Comparison of ENCODE assay signal across 34 mouse cellular contexts in the genomic region with DNA sequence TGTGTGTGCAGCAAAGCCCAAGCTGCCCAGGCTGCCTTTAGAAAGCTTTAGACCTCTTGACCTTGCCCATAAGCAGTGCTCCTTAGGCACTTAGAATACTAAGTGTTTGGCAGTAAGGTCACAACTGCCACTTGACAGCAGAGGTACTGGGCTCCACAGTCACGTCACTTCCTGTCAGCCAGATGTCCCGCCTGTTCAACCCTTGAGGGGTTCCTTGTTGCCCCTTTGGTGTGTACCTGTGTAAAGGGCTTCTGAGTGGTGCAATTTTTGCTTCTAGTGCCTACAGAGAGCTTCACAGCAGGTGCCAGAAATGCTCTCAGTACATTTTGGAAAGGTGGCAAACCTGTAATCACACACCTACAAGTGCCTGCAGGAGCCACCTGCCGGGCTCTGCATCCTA. TPM values are rescaled to one million over a fixed set of nuclear protein-coding genes. Genes with fewer than 3 reads are reported as not detected.
DNase-seq lines count a peak whose midpoint lies in the region.
"Had no signal": no experiment of that assay in that cellular context is flagged by ENCODE, and none has a peak within 500 bp of the region (broad histone marks: within the 10 kb centered on the region; RNA-seq: fewer than 3 reads in every experiment).

No protein-coding gene starts in this region.

- peak; percentile 2 for DNase-seq in kidney, adult 11 months
- DNase-seq in kidney, postnatal 14 days: no peak
- peak; percentile 12 for DNase-seq in urinary bladder, adult 2 months (ENCODE audit: low spot score)
- DNase-seq in urinary bladder, postnatal 4 days (ENCODE audit: low spot score in 2 of 2): no peak
- DNase-seq in lung, postnatal 25 days (ENCODE audit: low spot score): peak; percentile 91
- no peak for DNase-seq in adrenal gland, postnatal 10 days
- no peak for DNase-seq in embryo, embryonic 10.5 days (ENCODE audit: low spot score)
- DNase-seq: adrenal gland, postnatal 14 days; cerebellum, adult 11-12 months; cerebellum, adult 9-11 months; gastrocnemius, postnatal 10 days; heart, postnatal 14 days; kidney, adult 8-10 months; left cerebral cortex, postnatal 4 days; liver, postnatal 0 days; retina, postnatal 1 day; right cerebral cortex, postnatal 25 days had no signal

RNA-seq across cellular contexts. Expression of gene Pde4c, which starts 14.7 kb away (rescaled TPM):
- polyA plus RNA-seq in urinary bladder, adult 2 months (2012; rRNA removed): 0.54 and 0.59 TPM in 2 replicates
- 1 to 10 TPM; 2.4 to 2.8 TPM for total RNA-seq in adrenal gland, postnatal 10 days (2021)
- polyA plus RNA-seq: erythroblast, embryonic 14.5 days had no signal

RNA-seq across cellular contexts. Expression of gene Rab3a, which starts 16.3 kb away (rescaled TPM):
- polyA plus RNA-seq in urinary bladder, adult 2 months (2012; rRNA removed): 34.1 and 35.3 TPM in 2 replicates
- 10 to 100 TPM; 53.3 to 53.9 TPM for total RNA-seq in adrenal gland, postnatal 10 days (2021)

RNA-seq across cellular contexts. Expression of gene Gm3336, which starts 19.9 kb away (rescaled TPM):
- 0.46 and 0.56 TPM in 2 replicates for polyA plus RNA-seq in urinary bladder, adult 2 months (2012; rRNA removed)
- total RNA-seq in adrenal gland, postnatal 10 days (2021): not detected
- total RNA-seq: gastrocnemius, postnatal 10 days; heart, postnatal 14 days; layer of hippocampus, postnatal 10 days; left cerebral cortex, adult 2 months; left cerebral cortex, postnatal 4 days had no signal
- polyA plus RNA-seq: embryonic facial prominence, embryonic 14.5 days; erythroblast, embryonic 14.5 days; forebrain, embryonic 12.5 days; heart, embryonic 14.5 days; hindbrain, embryonic 10.5 days; hindbrain, embryonic 15.5 days; limb, embryonic 14.5 days; liver, embryonic 12.5 days; midbrain, embryonic 10.5 days; midbrain, embryonic 15.5 days; neural tube, embryonic 15.5 days had no signal

RNA-seq across cellular contexts. Expression of gene Mpv17l2, which starts 22.5 kb away (rescaled TPM):
- polyA plus RNA-seq in urinary bladder, adult 2 months (2012; rRNA removed): 38.2 and 41.9 TPM in 2 replicates
- 100 to 1,000 TPM in 1 of 2 experiments, 10 to 100 TPM in 1; 92.9 to 106 TPM for total RNA-seq in adrenal gland, postnatal 10 days (2021)

RNA-seq across cellular contexts. Expression of gene Iqcn, which starts 35.0 kb away (rescaled TPM):
- not detected in 2 replicates for polyA plus RNA-seq in urinary bladder, adult 2 months (2012; rRNA removed)
- total RNA-seq in adrenal gland, postnatal 10 days (2021): under 1 TPM; 0.15 to 0.30 TPM
- total RNA-seq: gastrocnemius, postnatal 10 days; megakaryocyte progenitor cell, adult 5-6 weeks had no signal
- polyA plus RNA-seq: embryonic facial prominence, embryonic 14.5 days; erythroblast, embryonic 14.5 days; G1E; heart, embryonic 14.5 days; hindbrain, embryonic 10.5 days; inflammation-experienced regulatory T-cells, adult 6 months; liver, embryonic 12.5 days; liver, postnatal 0 days; midbrain, embryonic 10.5 days; stomach, embryonic 16.5 days had no signal

Comparison
In these comparisons a context has a peak if more than half of its experiments do, and no peak if none do; other contexts are left out.
1. DNase-seq: peak in kidney, adult 11 months (single experiment), urinary bladder, adult 2 months (single experiment) and lung, postnatal 25 days (single experiment); none in kidney, postnatal 14 days (single experiment), urinary bladder, postnatal 4 days (0 of 2), adrenal gland, postnatal 10 days (single experiment) and embryo, embryonic 10.5 days (single experiment).